7 mouse cellular contexts compared by ENCODE assay signal in the genomic region with DNA sequence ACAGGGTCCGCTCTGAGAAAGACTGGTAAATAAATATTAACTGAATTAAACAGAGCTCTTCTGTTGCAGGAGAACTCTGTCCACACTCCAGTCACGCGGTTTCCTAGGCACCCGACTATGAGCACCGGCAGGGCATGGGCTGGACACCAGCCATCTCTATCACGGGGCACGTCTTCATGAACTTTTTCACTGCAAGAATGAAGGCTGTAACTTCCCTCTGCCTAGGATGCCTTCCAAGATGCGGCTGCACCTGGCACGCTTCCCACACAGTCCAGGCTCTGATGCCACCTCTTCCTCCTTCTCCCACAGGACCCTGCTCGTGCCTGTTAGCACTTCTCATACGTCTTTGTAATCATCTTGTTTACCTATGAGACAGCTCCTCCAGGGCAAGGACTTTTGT. TPM values are rescaled to one million over a fixed set of nuclear protein-coding genes. Genes with fewer than 3 reads are reported as not detected.
A peak's percentile ranks its signal among the peaks of the same experiment; 100 is the strongest.
DNase-seq lines count a peak whose midpoint lies in the region; ATAC-seq and TF ChIP-seq lines count a peak whose summit lies in the region.

No protein-coding gene starts in this region.

- TF ChIP-seq POLR2A in liver, adult 2 months (IDR thresholded peaks at IDR 0.05; ENCODE audit: extremely low read depth, insufficient read depth, low read length): no peak

- WGBS in liver, adult 2 months: 16% methylated on average over 11 of the region's 11 CpGs
- 79% methylated on average over 11 of the region's 11 CpGs for WGBS in liver, embryonic 11.5 days
- WGBS in heart, embryonic 15.5 days: 25% methylated on average over 11 of the region's 11 CpGs

- peaks cover 25% of the 10 kb centered on the region; the same call in 1 of the 2 replicates for H3K79me2 ChIP-seq in liver, adult 2 months (ENCODE audit: control insufficient read depth, insufficient read depth, low read length)

- peak overlapping the region; percentile 94 for H3K27ac ChIP-seq in liver, adult 2 months (replicated peaks; ENCODE audit: insufficient read depth, low read depth, low read length)
- no peak overlapping the region for H3K27ac ChIP-seq in liver, embryonic 11.5 days (ENCODE audit: low read depth, low read length)
- peak overlapping the region; percentile 73 for H3K27ac ChIP-seq in heart, embryonic 15.5 days

- no peak for ATAC-seq in liver, embryonic 11.5 days (replicated peaks; ENCODE audit: low FRiP score)
- ATAC-seq in heart, embryonic 15.5 days (replicated peaks; ENCODE audit: insufficient number of reproducible peaks, insufficient read depth, low FRiP score, low read depth): peak; percentile 60; the same call in 1 of the 2 replicates

- H3K27me3 ChIP-seq in liver, adult 2 months (ENCODE audit: control insufficient read depth, insufficient read depth, low read length): no peaks in the 10 kb centered on the region
- H3K27me3 ChIP-seq in liver, embryonic 11.5 days (replicated peaks; ENCODE audit: control insufficient read depth, insufficient read depth, low read length): no peaks in the 10 kb centered on the region
- H3K27me3 ChIP-seq in heart, embryonic 15.5 days: no peaks in the 10 kb centered on the region

- H3K4me3 ChIP-seq in liver, adult 2 months (ENCODE audit: insufficient read depth, low read depth, low read length): peak overlapping the region; percentile 58
- no peak overlapping the region for H3K4me3 ChIP-seq in liver, embryonic 11.5 days (ENCODE audit: low read depth, low read length)
- peak overlapping the region; percentile 8; the same call in 1 of the 2 replicates for H3K4me3 ChIP-seq in heart, embryonic 15.5 days

- H3K9ac ChIP-seq in liver, adult 2 months (ENCODE audit: low read depth, low read length): peak overlapping the region; percentile 78
- no peak overlapping the region for H3K9ac ChIP-seq in liver, embryonic 11.5 days (ENCODE audit: low read depth, low read length)
- no peak overlapping the region for H3K9ac ChIP-seq in heart, embryonic 15.5 days

- H3K4me1 ChIP-seq in liver, adult 2 months (ENCODE audit: control insufficient read depth, insufficient read depth, low read length): peaks cover 33% of the 10 kb centered on the region
- H3K4me1 ChIP-seq in liver, embryonic 11.5 days (replicated peaks; ENCODE audit: control insufficient read depth, insufficient read depth, low read length): peaks cover 37% of the 10 kb centered on the region
- H3K4me1 ChIP-seq in heart, embryonic 15.5 days (replicated peaks): peaks cover 57% of the 10 kb centered on the region

- no peaks in the 10 kb centered on the region for H3K36me3 ChIP-seq in liver, adult 2 months (ENCODE audit: control insufficient read depth, insufficient read depth, low read length)
- no peaks in the 10 kb centered on the region for H3K36me3 ChIP-seq in liver, embryonic 11.5 days (ENCODE audit: control insufficient read depth, insufficient read depth, low read length)
- H3K36me3 ChIP-seq in heart, embryonic 15.5 days: 0 out of 2 replicates have a peak, but pooled peaks cover 8% of the 10 kb centered on the region

- peak; percentile 95 for DNase-seq in liver, adult 2 months (ENCODE audit: extremely low read depth, low read depth, low spot score)
- DNase-seq in liver, embryonic 11.5 days (ENCODE audit: low spot score): no peak
- peak; percentile 43 for DNase-seq in cerebellum, adult 8-10 months
- DNase-seq in kidney, postnatal 36 days: peak; percentile 95 to 96
- peak; percentile 50 for DNase-seq in right cerebral cortex, postnatal 4 days
- no peak for DNase-seq in thymus, adult 18-20 months

- H3K9me3 ChIP-seq in liver, embryonic 11.5 days (ENCODE audit: control insufficient read depth, low read length): no peaks in the 10 kb centered on the region
- peaks cover 4% of the 10 kb centered on the region; the same call in 1 of the 2 replicates for H3K9me3 ChIP-seq in heart, embryonic 15.5 days (replicated peaks)

- no peak for TF ChIP-seq CTCF in liver, adult 2 months (IDR thresholded peaks at IDR 0.05; ENCODE audit: low read depth, low read length)

- H3K4me2 ChIP-seq in liver, embryonic 11.5 days: no peak overlapping the region
- peak overlapping the region; percentile 41 for H3K4me2 ChIP-seq in heart, embryonic 15.5 days

RNA-seq across cellular contexts. Expression of gene Sorbs1, which starts 26.0 kb away (rescaled TPM):
- 41.0 and 47.2 TPM in 2 replicates for total RNA-seq in liver, adult 2 months (2014; rRNA removed)
- polyA plus RNA-seq in liver, adult 2 months (2012; rRNA removed): 10.4 and 12.0 TPM in 2 replicates
- polyA plus RNA-seq in liver, embryonic 11.5 days (2014; fragmentation: Nextera tagmentation; extraction: Ambion mirVana): 41.9 and 45.0 TPM in 2 replicates
- 103 and 126 TPM in 2 replicates for polyA plus RNA-seq in heart, embryonic 15.5 days (2015; fragmentation: Nextera tagmentation; extraction: Ambion mirVana)

Comparison
In these comparisons a context has a peak if more than half of its experiments do, and no peak if none do; other contexts are left out.
1. DNase-seq: peak in liver, adult 2 months (single experiment), cerebellum, adult 8-10 months (single experiment), kidney, postnatal 36 days (2 of 2) and right cerebral cortex, postnatal 4 days (single experiment); none in liver, embryonic 11.5 days (single experiment) and thymus, adult 18-20 months (0 of 2).